Mouse (Mus musculus) c-Kit-negative CD71-positive TER-119-positive erythroid progenitor cells, embryonic 14.5 days (primary cell): Measurements from ENCODE around the gene Gnb1.
"Not testable (repeated sequence)": the region's sequence is repeated elsewhere in the genome, so short reads cannot be mapped to it uniquely, and the experiment has no call there.

Experiments
- DNase-seq: peaks from one replicate; pipeline ENCODE4 v3.0.0-alpha.2; 2013; ENCODE audit warnings: low read depth, low spot score

Gene Gnb1

DNA sequence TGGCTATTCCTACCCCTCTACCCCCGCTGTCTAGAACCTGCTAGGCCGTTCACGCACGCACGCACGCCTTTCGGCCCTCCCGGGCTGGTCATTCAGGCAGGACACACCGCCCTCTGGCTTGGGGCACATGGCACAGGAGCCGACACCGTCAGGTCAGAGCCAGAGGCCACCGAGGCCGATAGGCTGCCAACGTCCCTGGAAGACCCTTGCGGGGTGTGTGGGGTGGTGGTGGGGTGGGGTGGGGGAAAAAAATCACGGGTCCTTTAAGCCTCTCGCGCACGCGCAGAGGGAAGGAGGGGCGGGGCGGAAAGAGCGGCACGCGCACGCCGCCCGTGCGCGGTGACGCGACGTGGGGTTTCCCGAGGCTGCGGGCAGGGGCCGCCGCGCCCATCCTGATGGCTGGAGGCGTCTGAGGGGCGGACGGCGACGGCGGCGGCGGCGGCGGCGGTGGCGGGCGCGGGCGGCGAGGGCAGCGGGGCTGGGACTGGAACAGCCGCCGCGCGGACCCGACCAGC, at the start of gene Gnb1:
Gene Gnb1, plus strand, starts transcription at position 372 of the 515 bp plus-strand sequence.
- DNase-seq: peak; percentile 70

DNA sequence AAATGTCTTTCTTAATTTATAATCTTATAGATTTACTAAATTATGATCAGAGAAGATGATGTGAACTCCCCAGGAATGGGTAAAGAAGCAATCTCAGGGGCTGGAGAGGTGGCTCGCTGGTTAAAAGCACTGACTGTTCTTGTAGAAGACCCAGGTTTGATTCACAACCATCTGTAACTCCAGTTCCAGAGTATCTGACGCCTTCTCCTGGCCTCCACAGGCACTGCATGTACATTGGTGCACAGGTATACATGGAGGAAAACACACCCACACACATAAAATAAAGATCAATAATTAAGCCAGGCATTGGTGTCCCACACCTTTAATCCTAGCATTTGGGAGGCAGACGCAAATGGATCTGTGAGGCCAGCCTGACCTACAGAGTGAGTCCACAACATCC, 48.4 kb upstream of the Gnb1 start:
- DNase-seq: no peak

DNA sequence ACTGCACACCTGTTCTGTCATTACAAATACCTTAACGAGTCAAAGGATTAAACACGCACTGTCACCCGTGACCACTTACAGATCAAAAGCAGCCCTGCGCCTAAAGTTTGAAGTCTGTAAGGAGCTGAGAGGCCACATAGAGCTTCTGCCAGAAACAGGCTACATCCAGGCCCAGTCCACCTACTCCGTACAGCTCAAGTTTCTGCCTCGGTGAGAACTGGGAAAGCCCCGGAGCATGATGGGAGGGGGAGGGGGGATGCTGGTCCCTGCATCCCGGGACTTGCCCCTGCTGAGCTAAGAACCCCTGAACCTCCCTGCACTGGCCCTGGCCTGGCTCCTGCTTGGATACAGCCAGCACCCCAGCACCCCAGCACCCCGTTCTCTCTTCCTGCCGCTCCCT, 39.6 kb upstream of the Gnb1 start:
- no peak for DNase-seq

DNA sequence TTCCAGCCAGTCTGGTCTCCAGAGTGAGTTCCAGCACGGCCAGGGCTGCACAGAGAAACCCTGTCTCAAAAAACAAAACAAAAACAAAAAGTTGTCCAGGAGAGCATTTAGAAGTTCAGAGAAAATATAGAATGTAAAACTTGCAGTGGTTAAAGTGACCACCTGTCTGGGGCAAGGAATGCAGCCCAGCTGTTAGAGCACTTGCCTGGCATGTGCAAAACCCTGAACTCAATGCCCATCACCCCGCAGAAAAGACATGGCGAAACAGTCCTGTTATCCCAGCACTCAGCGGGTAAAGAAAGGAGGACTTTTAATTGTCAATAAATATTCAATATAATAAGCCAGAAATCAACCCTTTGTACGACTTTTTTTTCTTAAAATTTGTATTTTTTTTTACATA, 32.6 kb upstream of the Gnb1 start:
- DNase-seq: no peak

DNA sequence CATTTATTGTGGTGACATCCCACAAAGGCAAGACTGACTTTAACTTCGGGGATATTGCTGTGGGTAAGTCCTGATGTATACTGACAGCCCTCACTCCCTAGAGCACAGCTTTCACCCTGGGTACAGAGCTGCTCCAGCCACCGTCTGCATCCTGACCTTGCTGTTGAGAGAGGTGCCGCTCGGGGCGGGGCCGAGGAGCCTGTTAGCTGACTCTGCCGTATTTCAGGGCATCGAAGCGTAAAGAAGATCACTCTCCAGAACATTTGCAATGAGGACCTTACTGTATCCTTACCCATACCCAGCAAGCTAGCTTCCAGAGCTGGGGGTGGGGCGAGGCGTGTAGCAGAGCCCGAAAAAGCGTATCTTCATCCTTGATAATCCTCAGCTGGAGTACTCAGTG, 28.1 kb upstream of the Gnb1 start:
- DNase-seq: no peak

DNA sequence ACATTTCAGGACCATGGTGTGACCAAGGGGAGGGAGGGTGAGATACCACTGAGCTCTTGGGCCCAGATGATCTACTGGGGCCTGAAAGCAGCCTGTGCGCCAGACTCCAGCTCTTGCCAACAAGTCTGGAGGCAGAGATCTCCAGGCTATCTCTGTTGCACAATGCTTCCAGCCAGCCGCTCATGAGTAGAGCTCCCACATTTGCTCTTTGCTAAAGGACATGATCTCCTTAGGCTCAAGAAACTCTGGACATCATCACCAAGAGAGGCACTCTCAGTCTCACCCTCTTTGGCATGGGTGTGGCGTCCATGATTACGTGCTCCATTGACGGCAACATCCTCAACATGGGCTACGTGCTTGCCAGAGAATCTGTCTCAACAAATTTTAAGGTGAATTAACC, 27.6 kb upstream of the Gnb1 start:
- DNase-seq: no peak

DNA sequence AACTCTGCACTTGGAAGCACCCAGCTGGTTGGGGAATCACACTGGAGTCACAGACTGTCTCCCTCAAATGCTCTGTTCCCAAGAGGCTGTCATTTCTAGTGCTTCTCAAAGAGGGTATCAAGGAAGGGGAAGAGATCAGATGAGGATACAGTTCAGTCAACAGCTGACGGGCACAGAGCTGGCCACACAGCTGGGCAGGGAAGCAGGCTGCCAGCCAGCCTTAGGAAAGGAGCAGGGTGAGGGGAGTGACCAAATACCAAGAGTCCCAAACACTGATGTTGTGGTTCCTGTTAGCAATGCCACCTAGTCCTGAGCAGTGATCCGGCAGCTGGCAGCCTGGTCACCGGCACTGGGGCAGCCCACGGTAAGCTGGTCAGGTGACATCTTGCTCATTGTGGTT, 27.1 kb upstream of the Gnb1 start:
- DNase-seq: no peak

DNA sequence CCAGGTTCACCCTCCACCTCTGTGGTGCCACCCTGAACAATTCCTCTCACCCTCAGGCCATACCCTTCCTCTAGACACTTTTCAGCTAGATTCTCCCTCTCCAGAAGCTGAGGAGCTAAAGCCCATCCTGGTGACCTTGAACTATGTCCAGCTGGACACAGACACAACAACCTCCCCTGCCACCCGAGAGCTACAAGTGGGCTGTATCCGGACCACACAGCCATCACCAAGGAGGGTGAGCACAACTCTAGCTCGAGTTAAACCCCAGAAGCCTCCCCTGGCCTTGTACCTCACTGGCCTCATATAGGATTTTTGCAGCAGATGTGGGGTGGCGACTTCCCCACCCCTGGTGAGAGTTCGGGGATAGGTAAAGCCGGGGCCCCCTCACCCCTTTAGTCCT, 25.6 kb upstream of the Gnb1 start:
- DNase-seq: no peak

DNA sequence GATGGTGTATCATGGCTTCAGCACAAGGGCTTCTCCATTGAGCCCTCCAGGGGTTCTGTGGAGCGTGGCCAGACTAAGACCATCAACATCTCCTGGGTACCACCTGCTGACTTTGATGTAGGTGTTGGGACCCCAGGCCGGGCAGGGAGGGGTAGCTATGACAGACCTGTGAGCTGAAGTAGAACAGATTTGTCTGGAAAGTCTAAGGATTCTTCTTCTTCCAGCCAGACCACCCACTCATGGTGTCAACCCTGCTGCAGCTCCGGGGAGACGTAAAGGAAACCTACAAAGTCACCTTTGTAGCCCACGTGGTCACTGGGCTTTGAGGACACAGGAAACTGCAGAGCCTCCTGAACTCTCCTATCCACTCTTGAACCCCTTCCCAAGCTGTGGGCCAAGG, 25.1 kb upstream of the Gnb1 start:
- DNase-seq: no peak

DNA sequence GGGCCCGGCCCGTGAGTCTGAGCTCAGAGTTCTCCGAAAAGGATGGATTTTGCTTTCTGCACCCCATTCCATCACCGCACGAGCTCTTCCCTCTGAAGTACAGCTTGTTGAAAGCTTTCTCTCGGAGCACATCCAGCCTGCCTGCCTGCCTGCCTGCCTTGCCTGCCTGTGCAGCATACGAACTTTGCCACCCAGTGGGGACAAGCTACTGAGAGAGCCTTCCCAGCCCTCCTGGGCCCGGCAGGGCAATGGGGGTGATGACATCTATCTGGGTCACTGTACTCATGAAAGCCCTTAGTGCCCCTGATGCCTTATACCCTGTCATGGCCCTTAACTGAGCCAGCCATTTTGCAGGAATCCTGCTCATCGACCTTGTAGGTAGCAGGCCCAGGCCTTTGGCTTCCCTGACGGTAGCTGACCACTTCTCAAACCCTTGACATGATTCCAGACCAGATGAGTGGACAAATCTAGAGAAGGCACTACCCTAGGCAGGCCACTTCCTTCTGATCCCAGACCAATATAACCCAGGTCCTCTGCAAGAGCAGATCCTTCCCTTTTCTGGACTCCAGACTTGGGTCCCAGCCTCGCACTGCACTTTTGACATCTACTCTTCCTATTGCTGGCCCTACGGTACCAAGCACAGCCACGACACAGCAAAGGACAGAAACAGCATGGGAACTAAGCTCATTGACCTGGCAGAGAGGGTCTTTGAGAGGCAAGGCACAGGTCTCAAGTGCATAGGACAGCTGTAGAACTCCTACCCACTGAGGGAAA, 23.7 kb upstream of the Gnb1 start:
- no peak for DNase-seq

DNA sequence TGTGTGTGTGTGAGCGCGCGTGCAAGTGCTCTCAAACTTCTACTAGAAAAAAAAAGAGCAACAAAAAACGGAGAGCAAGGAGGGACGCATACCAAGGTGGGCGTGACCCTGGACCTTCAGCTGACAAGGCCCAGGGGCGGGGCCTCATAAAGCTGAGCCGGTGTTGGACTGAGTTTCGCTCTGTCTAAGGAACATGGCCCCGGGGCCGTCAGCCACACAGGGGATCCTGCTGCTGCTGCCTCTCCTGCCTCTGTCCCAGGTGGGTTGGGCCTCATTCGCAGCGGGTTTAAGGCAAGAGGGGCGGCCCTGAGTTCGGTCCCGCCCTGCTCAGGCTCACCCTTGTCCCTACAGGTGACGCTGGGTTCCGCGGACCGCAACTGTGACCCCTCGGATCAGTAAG, 22.2 kb upstream of the Gnb1 start, which contains the start of gene Tmem52:
Gene Tmem52, plus strand, starts transcription at position 163 of the 400 bp plus-strand sequence.
- DNase-seq: no peak

DNA sequence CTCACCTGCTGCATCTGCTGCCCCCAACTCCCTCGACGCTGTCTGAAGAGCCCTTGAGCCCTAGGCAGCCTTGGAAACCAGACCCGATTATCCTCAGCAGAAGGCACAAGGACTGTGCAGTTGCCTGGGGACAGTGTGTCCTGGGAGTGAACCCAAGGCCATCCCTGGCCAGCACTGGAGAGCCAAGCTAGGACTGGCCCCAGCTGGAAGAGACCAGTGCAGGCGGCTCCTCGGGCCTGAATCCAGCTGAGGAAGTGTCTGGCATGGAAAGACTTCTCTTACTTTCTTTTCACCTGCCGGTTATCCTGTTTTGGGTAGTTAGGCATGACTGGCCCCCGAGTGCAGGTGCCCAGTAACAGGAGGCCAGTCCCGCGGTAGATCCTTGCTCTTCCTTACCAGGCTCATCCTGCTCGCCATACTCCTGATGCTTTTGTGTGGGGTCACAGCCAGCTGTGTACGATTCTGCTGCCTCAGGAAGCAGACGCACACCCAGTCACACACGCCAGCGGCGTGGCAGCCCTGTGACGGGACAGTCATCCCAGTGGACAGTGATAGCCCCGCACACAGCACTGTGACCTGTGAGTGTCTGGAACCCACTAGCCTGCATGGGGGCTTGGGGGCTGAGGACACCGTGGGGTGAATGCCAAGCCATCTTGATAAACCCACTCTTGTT, 21.4 kb upstream of the Gnb1 start:
- no peak for DNase-seq

DNA sequence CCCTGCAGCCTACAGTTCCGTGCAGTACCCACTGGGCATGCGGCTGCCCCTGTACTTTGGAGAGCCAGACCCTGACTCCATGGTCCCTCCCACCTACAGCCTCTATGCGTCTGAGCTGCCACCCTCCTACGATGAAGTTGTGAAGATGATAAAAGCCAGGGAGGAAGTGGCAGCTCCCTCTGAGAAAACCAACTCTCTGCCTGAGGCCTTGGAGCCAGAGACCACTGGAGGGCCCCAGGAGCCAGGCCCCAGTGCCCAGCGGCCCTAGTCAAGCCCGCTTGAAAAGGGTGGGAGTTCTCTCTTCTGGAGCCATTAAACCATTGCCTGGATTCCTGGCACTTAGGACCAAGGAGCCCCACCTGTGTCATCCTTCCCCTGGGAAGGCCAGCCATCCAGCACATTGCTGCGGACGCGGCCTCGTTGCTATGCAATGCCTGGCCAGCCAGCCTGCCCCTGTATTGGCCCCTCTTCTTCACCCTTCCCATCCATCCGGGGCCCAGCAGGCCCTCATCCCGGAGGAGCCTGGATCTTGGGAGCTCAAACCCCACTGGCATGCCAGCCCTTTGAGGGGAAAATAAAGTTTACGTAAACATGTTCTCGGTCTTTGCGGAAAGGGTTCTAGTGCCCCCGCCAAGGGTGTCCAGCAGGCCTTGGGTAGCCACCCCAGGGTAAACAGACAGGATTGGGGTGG, 20.8 kb upstream of the Gnb1 start:
- no peak for DNase-seq

DNA sequence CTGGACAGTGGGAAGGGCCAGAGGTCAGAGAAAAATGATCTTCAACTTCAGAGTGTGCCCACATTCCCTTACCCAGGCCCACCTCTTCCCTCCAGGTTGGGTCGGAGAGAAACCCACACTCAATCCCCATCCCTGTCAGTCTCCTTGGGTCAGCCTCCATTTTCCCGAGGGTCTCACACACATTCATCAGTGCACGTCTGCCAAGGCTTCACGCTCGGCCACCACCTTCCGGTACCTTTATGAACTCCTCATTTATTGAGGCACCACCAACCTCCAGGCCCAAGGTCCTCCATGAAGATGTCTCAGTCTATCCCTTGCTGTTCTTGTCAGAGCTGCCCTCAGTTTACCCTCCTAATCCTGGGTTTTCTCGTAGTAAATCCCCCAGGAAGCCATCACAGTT, 20.2 kb upstream of the Gnb1 start:
- DNase-seq: no peak

DNA sequence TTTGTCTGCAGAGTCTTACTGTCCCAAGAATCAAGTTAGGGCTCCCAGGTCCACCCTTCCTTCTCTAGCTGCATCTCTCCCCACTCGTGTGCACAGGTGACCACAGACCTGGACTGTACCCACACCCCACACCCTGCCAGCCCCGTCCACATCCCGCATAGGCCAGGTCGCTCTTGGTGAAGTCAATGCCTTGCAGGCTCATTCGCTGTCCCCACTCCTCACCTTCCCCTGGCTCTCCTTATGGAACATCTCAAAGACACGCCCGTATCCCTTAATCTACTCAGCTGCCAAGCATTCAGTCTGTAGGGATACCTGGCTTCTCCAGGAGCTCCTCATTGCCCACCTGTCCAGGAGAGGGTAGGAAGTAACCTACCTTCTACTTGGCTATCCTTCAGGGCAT, 19.8 kb upstream of the Gnb1 start:
- no peak for DNase-seq

DNA sequence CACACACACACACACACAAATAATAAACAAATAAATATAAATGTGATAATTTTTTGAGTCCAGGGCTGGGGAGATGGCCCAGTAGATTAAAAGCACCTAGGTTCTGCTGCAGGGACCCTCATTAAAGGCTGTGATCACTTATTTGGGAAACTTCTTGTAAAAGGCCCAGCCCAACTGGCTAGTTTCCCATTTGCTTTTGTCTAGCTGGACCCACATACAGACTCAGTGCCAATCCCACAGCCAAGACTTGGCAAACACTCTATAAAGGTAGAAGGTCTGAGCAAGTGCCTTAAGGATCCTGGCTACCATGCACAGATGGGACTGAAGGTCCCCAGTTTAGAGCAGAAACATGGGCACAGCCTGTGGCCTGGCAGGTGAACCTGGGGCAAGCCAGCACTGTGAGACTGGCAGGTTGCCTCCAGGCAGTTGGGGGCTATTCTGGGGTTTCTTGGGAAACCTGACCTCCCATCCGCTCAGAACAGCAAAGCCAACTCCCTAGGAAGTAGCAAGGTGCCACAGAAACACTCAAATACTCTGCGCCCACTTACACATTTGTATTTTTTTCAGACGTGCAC, 18.4 kb upstream of the Gnb1 start:
- DNase-seq: no peak

DNA sequence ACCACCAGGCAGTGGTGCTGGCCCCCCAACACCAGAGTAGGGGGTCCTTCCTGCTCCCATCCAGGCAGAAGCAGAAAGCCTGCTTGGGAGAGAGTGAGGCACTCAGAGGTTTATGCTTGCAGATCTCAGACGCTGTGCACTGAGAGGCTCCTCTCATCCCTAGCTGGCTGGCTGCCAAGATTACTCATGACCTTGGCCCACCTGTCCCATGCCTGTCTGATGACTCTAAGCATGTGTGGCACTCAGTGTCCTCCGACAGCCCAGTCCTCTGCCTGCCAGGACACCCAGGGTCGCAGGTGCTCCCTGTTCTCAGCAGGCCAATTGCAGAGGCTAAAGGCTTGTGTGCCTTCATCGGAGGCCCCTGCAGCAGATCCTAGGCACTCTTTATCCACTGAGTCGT, 17.8 kb upstream of the Gnb1 start:
- no peak for DNase-seq

DNA sequence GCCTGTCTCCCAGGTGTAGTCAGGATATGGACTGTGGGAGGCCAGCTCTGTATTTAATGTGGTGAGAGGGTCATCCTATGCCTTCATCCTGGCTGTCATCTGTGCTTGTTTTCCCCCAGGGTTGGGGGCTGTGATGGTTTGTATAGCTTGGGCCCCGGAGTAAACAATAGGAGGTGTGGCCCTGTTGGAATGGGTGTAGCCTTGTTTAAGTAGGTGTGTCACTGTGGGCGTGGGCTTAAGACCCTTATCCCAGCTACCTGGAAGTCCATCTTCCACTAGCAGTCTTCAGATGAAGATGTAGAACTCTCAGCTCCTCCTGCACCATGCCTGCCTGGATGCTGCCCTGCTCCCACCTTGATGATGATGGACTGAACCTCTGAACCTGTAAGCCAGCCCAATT, 17.4 kb upstream of the Gnb1 start:
- DNase-seq: not testable (repeated sequence)

DNA sequence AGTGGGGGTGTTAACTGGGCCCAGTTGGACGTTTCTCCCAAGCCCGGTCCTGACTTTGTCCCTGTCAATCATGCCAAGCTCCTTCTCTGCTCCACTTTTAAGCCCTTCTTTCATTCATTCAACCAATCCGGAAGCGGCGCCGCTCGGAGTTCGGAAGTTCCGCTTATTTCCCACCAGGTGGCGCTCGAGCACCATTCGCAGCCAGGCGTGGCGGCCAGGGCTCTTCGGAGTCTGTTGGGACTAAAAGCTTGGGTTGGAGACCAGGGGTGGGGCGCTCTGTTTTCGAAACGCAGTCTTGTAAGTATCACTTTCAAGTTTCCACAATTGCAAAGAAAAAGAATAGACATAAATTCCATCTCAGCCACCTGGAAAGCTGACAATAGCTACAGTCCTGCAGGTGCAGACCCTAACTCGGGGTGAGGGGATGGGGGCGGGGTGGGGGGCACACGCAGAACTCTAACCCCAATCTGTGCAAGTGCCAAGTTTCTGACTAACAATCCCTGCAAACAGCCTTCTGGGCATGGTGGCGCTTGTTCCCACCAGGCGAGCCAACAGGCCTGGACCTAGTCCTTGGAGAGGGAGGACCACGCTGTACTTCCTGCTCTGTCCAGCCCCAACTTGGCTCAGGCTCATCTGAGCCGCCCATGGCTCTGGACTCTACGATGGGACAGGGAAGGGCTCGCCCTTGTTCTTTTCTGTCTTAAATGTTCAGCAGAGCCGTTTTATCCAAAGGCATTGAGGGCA, 9.6 kb upstream of the Gnb1 start:
- no peak for DNase-seq

DNA sequence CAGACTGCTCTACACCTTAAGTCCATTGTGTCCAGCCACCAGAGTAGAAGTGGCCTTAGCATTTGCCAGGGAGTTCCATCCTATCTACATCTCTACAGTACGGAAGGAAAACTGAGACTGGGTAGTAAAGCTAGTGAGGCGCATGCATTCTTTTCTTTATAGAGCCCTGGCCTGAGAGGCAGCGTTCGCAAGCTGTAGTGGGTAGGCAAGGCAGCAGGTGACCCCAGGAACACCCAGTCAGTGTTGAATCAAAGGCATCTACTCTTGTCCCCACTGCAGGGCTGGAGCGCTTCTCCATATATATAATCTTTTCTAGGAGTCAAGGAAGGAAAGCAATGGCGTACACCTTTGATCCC, 9.1 kb upstream of the Gnb1 start:
- no peak for DNase-seq

DNA sequence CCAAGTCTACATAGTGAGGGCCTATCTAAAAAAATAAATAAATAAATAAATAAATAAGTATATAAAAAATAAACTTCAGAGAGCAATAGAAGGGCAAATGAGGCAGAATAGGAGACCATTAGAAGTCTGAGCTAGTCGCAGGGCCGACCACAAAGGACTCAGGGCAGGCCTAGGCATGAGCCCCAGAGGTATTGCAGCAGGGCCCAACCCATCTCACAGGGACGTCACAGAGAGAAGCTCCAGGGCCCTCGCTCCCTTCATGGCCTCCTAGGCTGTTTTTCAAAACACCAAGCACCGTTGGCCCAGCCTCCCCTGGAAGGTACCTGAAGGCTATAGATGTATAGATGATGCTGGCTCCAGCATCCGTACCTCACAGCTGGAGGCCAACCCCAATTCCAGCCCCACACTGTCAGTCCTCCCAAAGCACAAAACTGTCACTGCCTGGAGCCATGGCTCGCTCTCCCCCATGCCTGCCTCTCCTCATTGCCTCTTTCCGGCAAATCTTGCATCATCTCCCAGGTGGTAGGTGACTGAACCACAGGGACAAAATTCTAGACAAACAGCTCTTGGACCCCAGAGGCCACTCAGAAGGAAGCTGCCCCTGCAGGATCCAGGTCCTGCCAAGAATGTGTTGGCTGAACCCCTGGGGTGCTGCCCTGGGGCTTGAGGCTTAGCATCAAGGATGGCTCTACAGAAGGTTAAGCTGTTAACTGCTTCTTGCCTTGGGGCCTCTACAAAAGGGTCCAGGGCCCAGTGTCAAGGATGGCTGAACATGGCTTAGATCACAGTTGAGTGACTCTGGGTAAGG, 8.2 kb upstream of the Gnb1 start:
- no peak for DNase-seq
